Mouse (Mus musculus) myocyte (in vitro differentiated cells): ENCODE results near the gene Plxnd1.

Experiments
- CEBPB ChIP-seq: IDR thresholded peaks from 2 replicates; pipeline ENCODE4 v1.6.1; 2011; ENCODE audit warnings: mild to moderate bottlenecking, moderate library complexity; ENCODE audit not compliant: poor library complexity, insufficient read depth, severe bottlenecking
- E2F4 ChIP-seq: IDR thresholded peaks from one replicate; pipeline ENCODE4 v1.6.1; 2011; ENCODE audit warnings: mild to moderate bottlenecking, control low read depth, moderate library complexity; ENCODE audit not compliant: insufficient read depth
- MAX ChIP-seq: IDR thresholded peaks from one replicate; pipeline ENCODE4 v1.6.1; 2011; ENCODE audit warnings: low read depth, mild to moderate bottlenecking, control low read depth
- MYOD1 ChIP-seq, 3 experiments: IDR thresholded peaks; one replicate each; pipeline ENCODE4 v1.6.1; 2011; ENCODE audit warnings: control low read depth in 2 of 3, low read depth in 2 of 3, mild to moderate bottlenecking in 2 of 3, moderate library complexity in 1 of 3; ENCODE audit not compliant: insufficient read length in 2 of 3, control insufficient read depth in 1 of 3
- MYOG ChIP-seq, 3 experiments: IDR thresholded peaks; one replicate each; pipeline ENCODE4 v1.6.1; 2011; ENCODE audit warnings: control low read depth in 2 of 3, low read depth in 2 of 3, mild to moderate bottlenecking in 2 of 3; ENCODE audit not compliant: insufficient read length in 2 of 3, control insufficient read depth in 1 of 3, insufficient read depth in 1 of 3
- POLR2A ChIP-seq: IDR thresholded peaks from one replicate; pipeline ENCODE4 v1.6.1; 2011; ENCODE audit warnings: low read depth, mild to moderate bottlenecking, control low read depth, moderate library complexity; ENCODE audit not compliant: insufficient read length
- POLR2AphosphoS2 ChIP-seq: IDR thresholded peaks from one replicate; pipeline ENCODE4 v1.6.1; 2011; ENCODE audit warnings: low read depth, control low read depth; ENCODE audit not compliant: insufficient read length
- REST ChIP-seq: IDR thresholded peaks from one replicate; pipeline ENCODE4 v1.6.1; 2011; ENCODE audit warnings: mild to moderate bottlenecking, control low read depth, moderate library complexity; ENCODE audit not compliant: insufficient read depth, insufficient read length
- SRF ChIP-seq: IDR thresholded peaks from one replicate; pipeline ENCODE4 v1.6.1; 2011; ENCODE audit warnings: low read depth; ENCODE audit not compliant: control insufficient read depth, insufficient read length
- TCF12 ChIP-seq: IDR thresholded peaks from one replicate; pipeline ENCODE4 v1.6.1; 2011; ENCODE audit warnings: mild to moderate bottlenecking, control low read depth; ENCODE audit not compliant: poor library complexity, insufficient read depth, severe bottlenecking
- TCF3 ChIP-seq: IDR thresholded peaks from one replicate; pipeline ENCODE4 v1.6.1; 2011; ENCODE audit warnings: low read depth, control low read depth; ENCODE audit not compliant: insufficient read length
- USF1 ChIP-seq: IDR thresholded peaks from one replicate; pipeline ENCODE4 v1.6.1; 2011; ENCODE audit warnings: low read depth, mild to moderate bottlenecking, control low read depth, moderate library complexity

DNA sequence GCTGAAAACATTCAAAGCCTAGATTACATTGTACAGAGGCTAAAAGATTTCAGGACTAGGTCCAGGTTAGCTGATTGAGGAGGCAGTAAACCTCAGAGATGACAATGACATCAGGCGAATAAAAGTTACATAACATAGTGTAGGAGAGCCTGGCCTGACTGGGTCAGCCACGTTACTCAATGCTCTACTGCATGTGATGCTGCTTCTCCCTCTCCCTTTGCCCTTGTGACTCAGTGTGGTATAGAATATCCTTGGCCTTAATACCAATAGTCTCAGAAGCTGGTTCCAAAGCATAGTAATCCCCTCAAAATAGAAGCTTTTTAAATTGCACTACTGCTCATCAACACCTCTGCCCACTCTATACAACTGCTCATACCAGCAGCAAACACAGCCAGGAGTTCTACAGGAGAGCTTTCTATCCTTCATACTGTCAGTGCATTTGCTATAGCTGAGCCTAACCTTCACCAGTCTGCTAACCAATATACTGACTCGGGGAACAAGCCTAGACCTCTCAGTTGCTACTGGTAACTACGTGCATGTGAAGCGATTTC is 42.6 kb upstream of the Plxnd1 start:
- no peak for TF ChIP-seq MYOD1 (IDR thresholded peaks at IDR 0.05; ENCODE audit: control insufficient read depth in 1 of 3, insufficient read length in 2 of 3, low read depth in 2 of 3)
- TF ChIP-seq POLR2A, result no peak
- no peak for TF ChIP-seq POLR2AphosphoS2
- no peak for TF ChIP-seq MAX
- no peak for TF ChIP-seq USF1
- TF ChIP-seq TCF12, result no peak
- no peak for TF ChIP-seq CEBPB
- no peak for TF ChIP-seq SRF
- no peak for TF ChIP-seq E2F4
- TF ChIP-seq MYOG (IDR thresholded peaks at IDR 0.05; ENCODE audit: control insufficient read depth in 1 of 3, insufficient read depth in 1 of 3, insufficient read length in 2 of 3, low read depth in 2 of 3), result no peak
- TF ChIP-seq REST, result no peak
- TF ChIP-seq TCF3, result no peak
